Mouse (Mus musculus): ENCODE results near the gene Hdac7. TPM values are rescaled to one million over a fixed set of nuclear protein-coding genes. Genes with fewer than 3 reads are reported as not detected.

The Hdac7 gene
- polyA plus RNA-seq, 1 experiment from 2014 or later: 28.3 TPM

GRCm38 (mm10) chr15:97822545-97823228 lies 21.6 kb downstream of the Hdac7 start:
- Histone ChIP-seq H3K36me3 (ENCODE audit: control insufficient read depth, insufficient read depth, low read length) (peaks cover 2% of the 10 kb centered on the region; the same call in 1 of the 2 replicates), H3K27me3 (replicated peaks; ENCODE audit: control insufficient read depth, insufficient read depth, low read length) (no peaks in the 10 kb centered on the region), H3K4me2 (ENCODE audit: low read length) (0 out of 2 replicates have a peak overlapping the region, but pooled peaks have one; percentile 0), H3K9me3 (ENCODE audit: control insufficient read depth, low read length) (no peaks in the 10 kb centered on the region), H3K4me1 (replicated peaks; ENCODE audit: control insufficient read depth, insufficient read depth, low read length) (peaks cover 69% of the 10 kb centered on the region), H3K4me3 (ENCODE audit: low read depth, low read length) (no peak overlapping the region), H3K9ac (ENCODE audit: low read length) (no peak overlapping the region), H3K27ac (ENCODE audit: low read depth) (no peak overlapping the region; the same call in 1 of the 2 replicates)
- 32% methylated on average over 12 of the region's 12 CpGs for WGBS
- DNase-seq (ENCODE audit: low spot score) (no peak), ATAC-seq (replicated peaks; ENCODE audit: low FRiP score, low TSS enrichment, low read depth) (no peak)

- Histone ChIP-seq H3K4me2 (ENCODE audit: low read length) (no peak overlapping the region), H3K27me3 (replicated peaks; ENCODE audit: control insufficient read depth, insufficient read depth, low read length) (no peaks in the 10 kb centered on the region), H3K36me3 (ENCODE audit: control insufficient read depth, insufficient read depth, low read length) (peaks cover 2% of the 10 kb centered on the region; the same call in 1 of the 2 replicates), H3K27ac (ENCODE audit: low read depth) (peak overlapping the region; percentile 64), H3K4me1 (replicated peaks; ENCODE audit: control insufficient read depth, insufficient read depth, low read length) (peaks cover 65% of the 10 kb centered on the region), H3K9ac (ENCODE audit: low read length) (no peak overlapping the region), H3K4me3 (ENCODE audit: low read depth, low read length) (no peak overlapping the region), H3K9me3 (ENCODE audit: control insufficient read depth, low read length) (no peaks in the 10 kb centered on the region)
- DNase-seq (ENCODE audit: low spot score): no peak
- ATAC-seq (replicated peaks; ENCODE audit: low FRiP score, low TSS enrichment, low read depth): no peak
- WGBS: 54% methylated on average over 6 of the region's 6 CpGs
These were observed 22.3 kb downstream of the Hdac7 start for GRCm38 (mm10) chr15:97821983-97822363.

GRCm38 (mm10) chr15:97821321-97821982 lies 22.9 kb downstream of the Hdac7 start:
- WGBS: 26% methylated on average over 10 of the region's 10 CpGs
- H3K9ac ChIP-seq (ENCODE audit: low read length): no peak overlapping the region
- H3K9me3 ChIP-seq (ENCODE audit: control insufficient read depth, low read length): no peaks in the 10 kb centered on the region
- peaks cover under 1% of the 10 kb centered on the region; the same call in 1 of the 2 replicates for H3K36me3 ChIP-seq (ENCODE audit: control insufficient read depth, insufficient read depth, low read length)
- no peaks in the 10 kb centered on the region for H3K27me3 ChIP-seq (replicated peaks; ENCODE audit: control insufficient read depth, insufficient read depth, low read length)
- peak overlapping the region; percentile 64 for H3K27ac ChIP-seq (ENCODE audit: low read depth)
- H3K4me2 ChIP-seq (ENCODE audit: low read length): no peak overlapping the region
- H3K4me3 ChIP-seq (ENCODE audit: low read depth, low read length): no peak overlapping the region
- no peak for ATAC-seq (replicated peaks; ENCODE audit: low FRiP score, low TSS enrichment, low read depth)
- no peak for DNase-seq (ENCODE audit: low spot score)
- H3K4me1 ChIP-seq (replicated peaks; ENCODE audit: control insufficient read depth, insufficient read depth, low read length): peaks cover 60% of the 10 kb centered on the region

- H3K27ac ChIP-seq (ENCODE audit: low read depth): no peak overlapping the region
- H3K36me3 ChIP-seq (ENCODE audit: control insufficient read depth, insufficient read depth, low read length): no peaks in the 10 kb centered on the region; the same call in 1 of the 2 replicates
- H3K9ac ChIP-seq (ENCODE audit: low read length): no peak overlapping the region
- no peak overlapping the region for H3K4me3 ChIP-seq (ENCODE audit: low read depth, low read length)
- no peak overlapping the region for H3K4me2 ChIP-seq (ENCODE audit: low read length)
- no peaks in the 10 kb centered on the region for H3K9me3 ChIP-seq (ENCODE audit: control insufficient read depth, low read length)
- H3K27me3 ChIP-seq (replicated peaks; ENCODE audit: control insufficient read depth, insufficient read depth, low read length): no peaks in the 10 kb centered on the region
- WGBS: 83% methylated on average over 9 of the region's 9 CpGs
- no peak for ATAC-seq (replicated peaks; ENCODE audit: low FRiP score, low TSS enrichment, low read depth)
- DNase-seq (ENCODE audit: low spot score): no peak
- peaks cover 44% of the 10 kb centered on the region for H3K4me1 ChIP-seq (replicated peaks; ENCODE audit: control insufficient read depth, insufficient read depth, low read length)
These were observed 24.4 kb downstream of the Hdac7 start for GRCm38 (mm10) chr15:97819937-97820336.

- no peak overlapping the region for H3K4me3 ChIP-seq (ENCODE audit: low read depth, low read length)
- H3K36me3 ChIP-seq (ENCODE audit: control insufficient read depth, insufficient read depth, low read length): no peaks in the 10 kb centered on the region
- DNase-seq (ENCODE audit: low spot score) (no peak), ATAC-seq (replicated peaks; ENCODE audit: low FRiP score, low TSS enrichment, low read depth) (no peak)
- no peak overlapping the region for H3K9ac ChIP-seq (ENCODE audit: low read length)
- H3K27me3 ChIP-seq (replicated peaks; ENCODE audit: control insufficient read depth, insufficient read depth, low read length): no peaks in the 10 kb centered on the region
- H3K4me2 ChIP-seq (ENCODE audit: low read length): no peak overlapping the region
- 93% methylated on average over 17 of the region's 17 CpGs for WGBS
- no peaks in the 10 kb centered on the region for H3K9me3 ChIP-seq (ENCODE audit: control insufficient read depth, low read length)
- no peak overlapping the region for H3K27ac ChIP-seq (ENCODE audit: low read depth)
- peaks cover 30% of the 10 kb centered on the region for H3K4me1 ChIP-seq (replicated peaks; ENCODE audit: control insufficient read depth, insufficient read depth, low read length)
These were observed 27.9 kb downstream of the Hdac7 start for GRCm38 (mm10) chr15:97816199-97816994.

GRCm38 (mm10) chr15:97815254-97815653 lies 29.0 kb downstream of the Hdac7 start:
- 95% methylated on average over 4 of the region's 4 CpGs for WGBS
- no peak overlapping the region for H3K27ac ChIP-seq (ENCODE audit: low read depth)

GRCm38 (mm10) chr15:97814703-97815102 lies 29.6 kb downstream of the Hdac7 start:
- ATAC-seq (replicated peaks; ENCODE audit: low FRiP score, low TSS enrichment, low read depth) (no peak), DNase-seq (ENCODE audit: low spot score) (no peak)
- no peaks in the 10 kb centered on the region for H3K27me3 ChIP-seq (replicated peaks; ENCODE audit: control insufficient read depth, insufficient read depth, low read length)
- H3K4me1 ChIP-seq (replicated peaks; ENCODE audit: control insufficient read depth, insufficient read depth, low read length): peaks cover 20% of the 10 kb centered on the region
- H3K36me3 ChIP-seq (ENCODE audit: control insufficient read depth, insufficient read depth, low read length): peaks cover 13% of the 10 kb centered on the region
- no peaks in the 10 kb centered on the region for H3K9me3 ChIP-seq (ENCODE audit: control insufficient read depth, low read length)
- H3K4me3 ChIP-seq (ENCODE audit: low read depth, low read length): no peak overlapping the region
- H3K4me2 ChIP-seq (ENCODE audit: low read length): no peak overlapping the region
- WGBS: 48% methylated on average over 5 of the region's 5 CpGs
- H3K27ac ChIP-seq (ENCODE audit: low read depth): no peak overlapping the region
- H3K9ac ChIP-seq (ENCODE audit: low read length): no peak overlapping the region

More at GRCm38 (mm10) chr15:97815254-97815653, 29.0 kb downstream of the Hdac7 start:
- Histone ChIP-seq H3K9ac (ENCODE audit: low read length) (no peak overlapping the region), H3K36me3 (ENCODE audit: control insufficient read depth, insufficient read depth, low read length) (peaks cover 7% of the 10 kb centered on the region), H3K9me3 (ENCODE audit: control insufficient read depth, low read length) (no peaks in the 10 kb centered on the region), H3K27me3 (replicated peaks; ENCODE audit: control insufficient read depth, insufficient read depth, low read length) (no peaks in the 10 kb centered on the region), H3K4me3 (ENCODE audit: low read depth, low read length) (no peak overlapping the region), H3K4me1 (replicated peaks; ENCODE audit: control insufficient read depth, insufficient read depth, low read length) (peaks cover 20% of the 10 kb centered on the region), H3K4me2 (ENCODE audit: low read length) (no peak overlapping the region)
- DNase-seq (ENCODE audit: low spot score) (no peak), ATAC-seq (replicated peaks; ENCODE audit: low FRiP score, low TSS enrichment, low read depth) (no peak)

GRCm38 (mm10) chr15:97813452-97814204 lies 30.7 kb downstream of the Hdac7 start:
- H3K4me3 ChIP-seq (ENCODE audit: low read depth, low read length): no peak overlapping the region
- ATAC-seq (replicated peaks; ENCODE audit: low FRiP score, low TSS enrichment, low read depth): peak; percentile 34
- WGBS: 32% methylated on average over 21 of the region's 21 CpGs
- DNase-seq (ENCODE audit: low spot score): no peak
- H3K4me1 ChIP-seq (replicated peaks; ENCODE audit: control insufficient read depth, insufficient read depth, low read length): peaks cover 20% of the 10 kb centered on the region
- no peaks in the 10 kb centered on the region for H3K9me3 ChIP-seq (ENCODE audit: control insufficient read depth, low read length)
- peaks cover 23% of the 10 kb centered on the region for H3K36me3 ChIP-seq (ENCODE audit: control insufficient read depth, insufficient read depth, low read length)
- H3K4me2 ChIP-seq (ENCODE audit: low read length): peak overlapping the region; percentile 20
- no peak overlapping the region for H3K9ac ChIP-seq (ENCODE audit: low read length)
- H3K27ac ChIP-seq (ENCODE audit: low read depth): peak overlapping the region; percentile 59; the same call in 1 of the 2 replicates
- H3K27me3 ChIP-seq (replicated peaks; ENCODE audit: control insufficient read depth, insufficient read depth, low read length): no peaks in the 10 kb centered on the region

All from intestine, embryonic 14.5 days (tissue).